Mouse (Mus musculus) cerebral cortex, adult 2 months (tissue): ENCODE data around the gene Asb16.

ENCODE experiments used
- WGBS: fragments of 180-500 bp; shearing (Covaris S2); methylation state at CpG from one replicate; pipeline ENCODE4 v1.1.7; 2018; 5-methylcytosine and 5-hydroxymethylcytosine counted together

Asb16 gene

GRCm38 (mm10) chr11:102285095-102285834, 16.7 kb downstream of the Asb16 start:
- 2% methylated on average over 31 of the region's 31 CpGs for whole genome bisulfite sequencing

GRCm38 (mm10) chr11:102287485-102287884, 18.9 kb downstream of the Asb16 start:
- WGBS, result 89% methylated on average over 8 of the region's 8 CpGs

GRCm38 (mm10) chr11:102288027-102288804, 19.7 kb downstream of the Asb16 start:
- WGBS, result 83% methylated on average over 8 of the region's 8 CpGs

GRCm38 (mm10) chr11:102288913-102289312, 20.4 kb downstream of the Asb16 start:
- 47% methylated on average over 2 of the region's 2 CpGs for WGBS

- 51% methylated on average over 6 of the region's 6 CpGs for WGBS
These were observed 21.1 kb downstream of the Asb16 start for GRCm38 (mm10) chr11:102289511-102290100.

- WGBS, result 85% methylated on average over 4 of the region's 4 CpGs
These were observed 21.6 kb downstream of the Asb16 start for GRCm38 (mm10) chr11:102290141-102290540.

GRCm38 (mm10) chr11:102291051-102291535, 22.6 kb downstream of the Asb16 start:
- 77% methylated on average over 11 of the region's 11 CpGs for WGBS

- 93% methylated on average over 13 of the region's 13 CpGs for WGBS
These were observed 25.4 kb downstream of the Asb16 start for GRCm38 (mm10) chr11:102293971-102294370.

- WGBS, result 77% methylated on average over 5 of the region's 5 CpGs
These were observed 25.9 kb downstream of the Asb16 start for GRCm38 (mm10) chr11:102294416-102294815.

GRCm38 (mm10) chr11:102294887-102295597, 26.5 kb downstream of the Asb16 start:
- 27% methylated on average over 12 of the region's 12 CpGs for WGBS

GRCm38 (mm10) chr11:102295598-102296471, 27.3 kb downstream of the Asb16 start:
- WGBS, result 1% methylated on average over 65 of the region's 73 CpGs

- WGBS, result under 1% methylated on average over 74 of the region's 125 CpGs
These were observed 28.2 kb downstream of the Asb16 start, which contains the start of gene Atxn7l3 for GRCm38 (mm10) chr11:102296491-102297472. Atxn7l3 (minus strand) TSS chr11:102296631.

GRCm38 (mm10) chr11:102297577-102298556, 29.3 kb downstream of the Asb16 start:
- WGBS, result 21% methylated on average over 27 of the region's 27 CpGs

GRCm38 (mm10) chr11:102299839-102300238, 31.3 kb downstream of the Asb16 start:
- WGBS, result 9% methylated on average over 1 of the region's 1 CpGs

- WGBS, result 57% methylated on average over 2 of the region's 2 CpGs
These were observed 35.6 kb downstream of the Asb16 start for GRCm38 (mm10) chr11:102304141-102304540.

- 54% methylated on average over 3 of the region's 3 CpGs for WGBS
These were observed 36.8 kb downstream of the Asb16 start for GRCm38 (mm10) chr11:102305359-102305758.

- 76% methylated on average over 9 of the region's 9 CpGs for WGBS
These were observed 39.6 kb downstream of the Asb16 start for GRCm38 (mm10) chr11:102308104-102308503.

GRCm38 (mm10) chr11:102308979-102309378, 40.4 kb downstream of the Asb16 start:
- WGBS, result under 1% methylated on average over 27 of the region's 27 CpGs
